Mouse (Mus musculus) cerebellum, adult 9-11 months (tissue): Measurements from ENCODE around the gene Igbp1b.

Experiments used
- DNase-seq: peaks from one replicate; pipeline ENCODE4 v3.0.0; 2022

The Igbp1b gene

DNA sequence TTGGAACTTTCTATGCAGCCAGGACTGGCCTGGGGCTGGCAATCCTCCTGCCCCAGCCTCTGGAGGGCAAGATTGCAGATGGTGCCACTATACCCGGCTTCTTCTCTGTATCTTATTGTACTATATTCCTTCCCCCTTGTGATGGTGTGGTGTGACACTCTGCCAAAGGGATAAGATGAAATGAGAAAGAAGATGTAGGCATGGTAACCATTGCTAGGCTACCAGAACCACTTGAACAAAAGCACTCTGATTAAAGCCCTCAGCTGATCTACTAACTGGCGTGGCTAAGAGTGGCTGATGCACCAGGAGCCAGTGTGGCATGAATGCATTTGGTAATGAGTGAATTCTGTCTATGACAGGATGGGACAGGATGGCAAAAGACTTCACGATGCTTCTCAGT is at the start of gene Igbp1b:
Gene Igbp1b, minus strand, starts transcription at position 29 of the 400 bp plus-strand sequence.
- DNase-seq, result no peak

DNA sequence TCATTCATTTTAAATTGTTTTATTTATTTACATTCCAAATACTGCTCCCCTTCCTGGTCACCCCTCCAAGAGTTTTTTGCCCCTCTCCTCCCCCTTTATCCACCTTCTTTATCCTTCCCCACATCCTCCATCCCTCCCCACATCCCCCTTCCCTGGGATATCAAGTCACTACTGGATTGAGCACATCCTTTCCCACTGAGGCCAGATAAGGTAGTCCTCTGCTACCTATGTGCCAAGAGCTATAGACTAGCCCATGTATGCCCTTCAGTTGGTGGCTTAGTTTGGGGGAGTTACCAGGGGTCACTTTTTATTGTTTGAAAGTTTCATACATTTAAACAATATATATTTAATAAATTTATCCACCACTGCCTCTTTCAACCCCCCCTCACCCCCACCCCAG is 24.6 kb upstream of the Igbp1b start:
- no peak for DNase-seq

- DNase-seq, result no peak
These were observed 14.4 kb upstream of the Igbp1b start for GRCm38 (mm10) chr6:138672704-138673141.

DNA sequence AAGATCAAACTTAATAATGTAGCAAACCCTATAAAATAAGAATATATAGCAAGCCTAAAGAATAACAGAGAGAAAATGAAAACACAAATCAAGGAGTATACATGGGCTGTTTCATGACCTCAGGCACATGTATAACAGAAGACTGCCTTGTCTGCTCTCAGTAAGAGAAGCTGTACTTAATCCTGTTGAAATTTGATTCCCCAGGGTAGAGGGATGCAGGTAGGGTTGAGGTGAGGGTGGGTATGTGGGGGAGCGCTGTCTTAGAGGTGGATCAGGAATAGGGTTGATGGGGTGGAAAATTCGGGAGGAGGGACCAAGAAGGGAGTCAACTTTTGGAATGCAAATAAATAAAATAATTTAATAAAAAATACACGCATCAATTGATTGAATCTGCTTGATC is 7.1 kb upstream of the Igbp1b start:
- DNase-seq, result no peak

DNA sequence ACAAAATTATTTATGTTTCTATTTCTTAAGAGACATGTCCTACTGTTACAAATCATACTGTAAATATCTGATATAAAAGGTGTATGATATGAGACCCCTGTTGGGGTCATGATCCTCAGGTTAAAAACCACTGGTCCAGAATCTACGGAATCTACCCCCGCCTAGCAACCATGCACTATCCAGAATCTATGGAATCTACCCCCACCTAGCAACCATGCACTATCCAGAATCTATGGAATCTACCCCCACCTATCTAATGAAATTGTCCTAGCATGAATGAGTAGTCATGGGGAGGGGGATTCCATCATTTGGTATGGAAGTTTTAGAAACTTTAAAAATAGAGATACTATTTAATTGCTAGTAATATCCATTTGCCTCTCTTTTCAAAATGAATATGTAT is 12.7 kb downstream of the Igbp1b start:
- no peak for DNase-seq

DNA sequence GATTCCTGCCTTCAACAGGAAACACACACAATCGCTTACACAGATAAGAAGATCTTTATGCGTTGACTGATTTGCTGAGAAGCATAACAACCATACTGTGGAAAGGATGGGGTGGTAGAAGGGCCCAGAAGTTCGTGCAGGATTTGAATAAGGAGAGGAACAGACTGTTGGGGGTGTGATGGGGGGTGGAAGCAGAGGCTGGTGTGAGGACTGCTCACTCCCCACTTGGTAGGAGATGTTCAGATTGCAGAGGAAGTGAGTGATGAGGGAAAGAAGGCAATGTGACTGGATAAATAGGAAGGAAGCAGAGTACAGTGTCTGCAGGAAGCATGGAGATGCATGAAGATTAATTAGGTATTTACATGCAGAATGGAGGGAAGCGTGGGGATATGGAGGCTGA is 19.0 kb downstream of the Igbp1b start:
- no peak for DNase-seq

GRCm38 (mm10) chr6:138620786-138621185 is 37.6 kb downstream of the Igbp1b start:
- no peak for DNase-seq

GRCm38 (mm10) chr6:138618396-138618795 is 39.9 kb downstream of the Igbp1b start:
- no peak for DNase-seq
